Mouse (Mus musculus): ENCODE measurements around the gene AL607142.1. TPM values are rescaled to one million over a fixed set of nuclear protein-coding genes. Genes with fewer than 3 reads are reported as not detected.

Gene AL607142.1
- total RNA-seq, 2 experiments from 2014 or later: not detected

DNA sequence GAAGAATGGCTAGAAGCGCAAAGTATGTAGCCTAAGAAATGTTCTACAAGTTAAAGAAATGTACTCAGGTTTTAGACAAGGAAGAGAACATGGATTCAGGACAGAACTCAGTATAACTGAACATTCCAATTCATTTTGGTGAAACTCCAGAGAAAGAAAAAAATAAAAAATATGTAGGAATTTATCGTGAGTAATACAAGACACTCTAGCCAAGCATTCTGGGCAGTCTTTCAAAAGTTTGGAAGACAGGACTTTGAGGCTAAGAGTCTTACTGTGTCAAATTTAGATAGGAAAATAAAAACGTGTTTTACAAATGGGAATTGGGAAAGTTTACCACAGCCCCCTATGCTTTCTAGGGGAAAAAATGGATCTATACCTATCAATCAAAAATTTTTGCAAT, 18.9 kb downstream of the AL607142.1 start:
- Histone ChIP-seq H3K27ac (no peak overlapping the region), H3K4me3 (no peak overlapping the region)
- no peak for TF ChIP-seq CTCF (conservative IDR thresholded peaks at IDR 0.05)
- DNase-seq (ENCODE audit: low spot score in 2 of 2): no peak

DNA sequence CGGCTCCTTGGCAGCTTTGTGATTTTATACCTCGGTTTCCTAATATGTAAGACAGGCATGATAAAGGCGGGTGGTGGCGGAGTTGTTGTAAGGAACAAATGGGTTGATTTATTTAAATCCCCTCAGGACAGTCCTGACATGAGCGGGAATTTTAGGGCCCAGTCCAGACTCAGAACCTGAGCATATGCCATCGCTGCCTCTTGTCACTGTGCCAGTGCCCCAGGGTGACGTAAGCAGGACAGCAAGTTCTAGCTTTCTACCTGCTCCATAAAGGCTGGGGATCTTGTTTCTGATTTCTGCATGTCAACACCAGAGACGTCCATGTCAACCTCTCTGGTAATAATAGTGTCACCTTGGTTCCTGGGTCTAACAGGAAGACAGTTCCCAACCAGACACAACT, 24.7 kb downstream of the AL607142.1 start:
- Histone ChIP-seq H3K4me3 (no peak overlapping the region), H3K27ac (no peak overlapping the region)
- DNase-seq (ENCODE audit: low spot score in 2 of 2): no peak
- no peak for TF ChIP-seq CTCF (conservative IDR thresholded peaks at IDR 0.05)

DNA sequence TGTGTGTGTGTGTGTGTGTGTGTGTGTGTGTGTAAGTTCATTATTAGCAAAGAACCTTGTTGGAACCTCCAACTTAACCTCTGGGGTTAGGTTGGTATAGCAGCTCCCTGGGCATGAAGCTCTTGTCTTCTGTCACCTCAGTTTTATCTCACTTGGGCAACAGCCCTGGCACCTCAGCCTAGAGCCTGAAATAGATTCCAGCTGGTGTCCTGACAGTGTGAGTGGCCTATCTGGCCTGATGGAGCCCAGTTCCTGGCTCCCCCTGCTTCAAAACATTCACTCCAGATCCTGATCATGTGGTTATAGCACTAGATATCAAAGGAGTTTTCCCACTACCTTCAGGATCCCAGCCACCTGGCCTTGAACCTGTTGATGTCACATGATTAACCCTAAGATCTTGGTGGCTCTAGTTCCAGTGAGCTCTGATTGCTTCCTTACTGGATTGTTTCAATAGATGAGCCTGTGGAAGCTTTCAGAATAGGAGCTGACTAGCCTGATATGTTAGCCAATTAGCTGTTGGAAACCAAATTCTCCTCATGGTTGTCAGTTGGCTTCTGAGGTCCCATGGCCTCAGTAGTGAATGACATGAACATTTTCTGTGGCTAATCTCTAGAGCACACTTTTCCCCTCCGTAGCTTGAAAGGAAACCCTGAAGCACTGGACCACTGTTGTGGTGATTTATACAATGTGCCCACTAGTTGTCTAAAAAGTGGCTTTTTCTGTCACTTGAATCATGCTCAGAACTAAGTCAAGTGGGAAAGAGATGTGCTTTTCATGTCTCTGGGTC, 27.4 kb downstream of the AL607142.1 start:
- TF ChIP-seq CTCF (conservative IDR thresholded peaks at IDR 0.05): no peak

DNA sequence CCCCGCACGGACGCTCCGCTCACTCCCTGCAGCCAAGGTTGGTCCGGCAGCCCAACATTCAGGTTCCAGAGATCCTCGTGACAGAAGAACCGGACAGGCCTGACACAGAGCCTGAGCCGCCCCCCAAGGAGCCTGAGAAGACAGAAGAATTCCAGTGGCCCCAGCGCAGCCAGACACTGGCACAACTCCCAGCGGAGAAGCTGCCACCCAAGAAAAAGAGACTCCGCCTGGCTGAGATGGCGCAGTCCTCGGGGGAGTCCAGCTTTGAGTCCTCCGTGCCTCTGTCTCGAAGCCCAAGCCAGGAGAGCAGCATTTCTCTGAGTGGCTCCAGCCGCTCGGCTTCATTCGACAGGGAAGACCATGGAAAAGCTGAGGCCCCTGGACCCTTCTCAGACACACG, 32.1 kb downstream of the AL607142.1 start:
- no peak for DNase-seq (ENCODE audit: low spot score in 2 of 2)
- no peak overlapping the region for H3K27ac ChIP-seq
- no peak for TF ChIP-seq CTCF (conservative IDR thresholded peaks at IDR 0.05)

More for the DNA sequence above, 27.4 kb downstream of the AL607142.1 start:
- DNase-seq (ENCODE audit: low spot score in 2 of 2): no peak
- H3K27ac ChIP-seq: no peak overlapping the region
- H3K4me3 ChIP-seq: no peak overlapping the region

DNA sequence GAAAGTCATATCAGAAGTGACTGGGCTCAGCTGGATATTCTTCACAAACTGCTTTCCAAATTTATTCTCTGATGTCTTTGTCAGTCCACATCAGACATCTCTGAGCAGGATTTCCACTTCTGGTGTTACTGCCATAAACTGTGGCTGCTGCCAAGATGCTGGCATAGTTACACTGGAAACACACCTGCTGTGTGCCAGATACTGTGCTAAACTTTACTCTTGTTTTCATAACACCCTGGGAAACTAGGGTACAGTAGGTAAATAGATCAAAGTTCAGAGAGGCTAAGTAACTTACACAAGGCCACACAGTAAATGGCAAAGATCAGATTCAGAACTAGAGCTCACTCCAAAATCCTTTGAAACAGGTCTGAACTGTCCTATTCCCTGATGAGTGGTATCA, 36.4 kb downstream of the AL607142.1 start:
- H3K4me3 ChIP-seq: no peak overlapping the region
- TF ChIP-seq CTCF (conservative IDR thresholded peaks at IDR 0.05): no peak
- no peak overlapping the region for H3K27ac ChIP-seq
- DNase-seq (ENCODE audit: low spot score in 2 of 2): no peak

More for the DNA sequence above, 32.1 kb downstream of the AL607142.1 start:
- no peak overlapping the region for H3K4me3 ChIP-seq

DNA sequence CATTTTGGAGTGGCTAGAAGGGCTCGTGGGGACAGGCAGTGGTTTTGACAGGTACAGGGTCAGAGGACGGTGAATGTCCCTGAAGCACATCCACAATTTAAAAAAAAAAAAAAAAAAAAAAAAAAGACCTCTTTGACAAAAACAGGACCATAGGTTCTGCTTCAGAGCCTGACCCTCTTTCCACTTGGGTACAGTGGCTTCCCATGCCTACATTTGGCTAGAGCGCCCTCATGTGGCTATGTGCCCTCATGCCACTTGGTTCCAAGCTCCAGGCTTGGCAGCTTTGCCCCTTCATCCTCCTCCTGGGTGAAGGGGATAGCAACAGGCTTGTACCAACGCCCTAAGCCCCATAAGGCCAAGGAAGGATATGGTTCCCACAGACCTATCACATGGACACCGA, 39.8 kb downstream of the AL607142.1 start:
- peak; percentile 57 to 84 for DNase-seq (ENCODE audit: low spot score in 2 of 2)
- TF ChIP-seq CTCF (conservative IDR thresholded peaks at IDR 0.05): peak; percentile 85
- Histone ChIP-seq H3K4me3 (no peak overlapping the region), H3K27ac (no peak overlapping the region)

DNA sequence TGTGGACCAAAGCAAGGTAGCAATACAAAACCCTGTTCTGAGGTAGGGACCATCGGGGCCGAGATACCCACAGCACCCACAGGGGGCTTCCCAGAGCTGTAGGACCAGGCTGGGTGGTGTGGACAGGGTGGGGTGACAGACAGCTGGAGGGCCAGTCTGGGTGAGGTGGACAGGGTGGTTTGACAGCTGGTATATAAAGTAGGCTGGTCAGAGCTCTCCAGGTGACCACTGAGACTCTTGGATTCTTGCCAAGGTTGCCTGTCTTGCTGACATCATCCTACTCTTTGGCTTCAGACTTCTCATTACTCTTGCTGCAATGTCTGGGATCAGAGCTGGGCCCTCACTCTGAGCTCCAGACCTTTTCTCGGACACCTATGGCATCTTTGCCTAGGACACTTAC, 41.6 kb downstream of the AL607142.1 start:
- TF ChIP-seq CTCF (conservative IDR thresholded peaks at IDR 0.05): no peak
- no peak overlapping the region for H3K27ac ChIP-seq
- no peak overlapping the region for H3K4me3 ChIP-seq
- DNase-seq (ENCODE audit: low spot score in 2 of 2): no peak

DNA sequence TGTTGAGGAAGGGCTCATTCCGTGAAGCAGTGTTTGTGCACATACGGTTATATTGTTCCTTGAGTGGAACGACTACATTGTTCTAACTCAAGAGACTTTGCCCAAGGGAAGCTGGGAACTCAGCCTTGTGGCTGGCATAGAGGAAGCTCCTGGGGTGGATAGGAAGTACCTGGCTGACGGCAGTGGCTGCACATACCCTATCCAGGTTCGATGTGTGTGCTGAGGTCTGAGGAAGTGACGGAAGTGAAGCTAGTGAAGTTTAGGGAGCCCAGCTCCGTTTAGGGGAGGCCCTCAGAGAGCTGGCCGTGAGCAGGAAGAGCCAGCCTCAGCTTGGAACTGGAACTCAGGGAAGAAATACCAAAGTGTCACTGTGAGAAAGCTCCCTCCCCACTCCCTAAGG, 43.0 kb downstream of the AL607142.1 start:
- Histone ChIP-seq H3K27ac (no peak overlapping the region), H3K4me3 (no peak overlapping the region)
- DNase-seq (ENCODE audit: low spot score in 2 of 2): no peak
- TF ChIP-seq CTCF (conservative IDR thresholded peaks at IDR 0.05): no peak

DNA sequence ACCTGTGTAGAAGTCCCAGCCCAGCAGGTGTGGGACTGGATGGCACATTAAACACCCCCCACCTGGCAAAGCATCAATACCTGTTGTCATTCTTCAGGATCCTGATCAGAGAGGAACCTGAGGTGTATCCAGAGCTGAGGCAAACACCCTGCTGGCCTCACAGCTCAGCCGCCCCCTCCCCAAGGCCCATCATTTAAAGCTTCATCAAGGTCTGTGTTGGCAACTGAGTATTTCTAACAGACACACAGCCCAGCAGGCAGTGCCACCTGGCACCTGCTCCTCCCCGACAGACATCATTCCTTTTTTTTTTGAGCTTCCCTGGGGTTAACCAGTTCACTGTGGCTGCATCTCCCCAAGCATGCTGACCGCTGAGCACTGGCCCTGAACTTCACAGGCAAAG, 50.7 kb downstream of the AL607142.1 start:
- TF ChIP-seq CTCF (conservative IDR thresholded peaks at IDR 0.05): no peak
- DNase-seq (ENCODE audit: low spot score in 2 of 2): no peak

DNA sequence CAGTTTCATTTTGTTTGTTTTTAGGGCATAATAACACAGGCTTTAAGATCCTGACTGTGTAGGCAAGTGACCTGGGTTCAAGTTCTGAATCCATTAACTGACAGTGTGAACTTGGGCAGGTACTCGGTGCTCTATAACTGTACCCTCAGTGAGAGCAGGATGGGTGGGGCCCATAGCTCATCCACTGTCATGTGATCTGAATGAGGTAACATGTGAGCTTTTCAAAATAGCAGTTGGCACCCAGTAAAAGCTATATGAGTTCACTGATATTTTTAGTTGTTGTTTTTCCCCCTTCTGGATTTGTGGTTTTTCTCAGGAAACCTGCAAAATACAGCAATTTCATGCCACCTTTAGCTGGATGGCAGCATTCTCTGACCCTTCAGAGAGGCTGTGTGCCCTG, 51.5 kb downstream of the AL607142.1 start:
- DNase-seq (ENCODE audit: low spot score in 2 of 2): no peak
- TF ChIP-seq CTCF (conservative IDR thresholded peaks at IDR 0.05): no peak
- Histone ChIP-seq H3K27ac (peak overlapping the region; percentile 19; the same call in 1 of the 2 replicates), H3K4me3 (no peak overlapping the region)

More for the DNA sequence above, 50.7 kb downstream of the AL607142.1 start:
- H3K4me3 ChIP-seq: no peak overlapping the region
- H3K27ac ChIP-seq: no peak overlapping the region

DNA sequence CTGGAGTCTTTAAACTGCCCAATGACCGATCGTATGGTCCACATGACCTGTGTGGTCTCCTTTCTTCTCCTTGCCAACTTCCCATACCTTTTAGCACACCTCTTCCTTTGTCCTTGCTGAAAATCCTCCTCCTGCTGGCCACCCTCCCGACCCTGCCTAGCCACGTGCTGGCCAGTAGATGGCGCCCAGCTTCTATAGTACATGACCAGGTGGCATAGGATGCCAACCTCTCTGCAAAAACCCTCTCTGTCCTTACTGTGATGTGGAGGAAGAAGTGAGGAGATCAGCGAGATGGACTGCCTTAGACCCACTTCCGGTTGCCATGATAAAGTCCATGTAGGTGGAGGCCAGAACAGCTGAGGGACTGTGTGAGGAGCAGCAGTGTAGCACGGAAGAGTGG, 55.5 kb downstream of the AL607142.1 start:
- peak; percentile 91 for TF ChIP-seq CTCF (conservative IDR thresholded peaks at IDR 0.05)

DNA sequence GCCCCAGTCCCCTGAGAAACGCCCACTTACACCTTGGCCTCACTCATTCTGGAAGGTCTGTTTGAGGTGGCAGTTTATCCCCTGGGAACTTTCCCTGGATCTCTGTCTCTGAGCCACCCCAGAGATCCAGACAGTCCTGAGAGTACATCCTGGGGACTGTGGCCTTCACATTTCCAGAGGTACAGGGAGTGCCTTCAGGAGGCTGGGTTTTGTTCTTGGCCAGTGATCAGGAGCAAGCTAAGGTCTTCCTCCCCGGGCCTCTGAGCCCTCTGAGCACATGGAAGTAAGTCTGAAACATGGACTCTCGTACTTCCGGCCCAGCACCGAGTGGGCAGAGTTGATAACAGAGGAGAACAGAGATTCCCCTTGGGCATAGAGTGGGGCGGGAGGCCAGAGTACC, 59.9 kb downstream of the AL607142.1 start:
- Histone ChIP-seq H3K27ac (no peak overlapping the region), H3K4me3 (no peak overlapping the region)
- TF ChIP-seq CTCF (conservative IDR thresholded peaks at IDR 0.05): no peak
- DNase-seq (ENCODE audit: low spot score in 2 of 2): no peak

More for the DNA sequence above, 55.5 kb downstream of the AL607142.1 start:
- no peak for DNase-seq (ENCODE audit: low spot score in 2 of 2)
- H3K4me3 ChIP-seq: no peak overlapping the region
- no peak overlapping the region for H3K27ac ChIP-seq

DNA sequence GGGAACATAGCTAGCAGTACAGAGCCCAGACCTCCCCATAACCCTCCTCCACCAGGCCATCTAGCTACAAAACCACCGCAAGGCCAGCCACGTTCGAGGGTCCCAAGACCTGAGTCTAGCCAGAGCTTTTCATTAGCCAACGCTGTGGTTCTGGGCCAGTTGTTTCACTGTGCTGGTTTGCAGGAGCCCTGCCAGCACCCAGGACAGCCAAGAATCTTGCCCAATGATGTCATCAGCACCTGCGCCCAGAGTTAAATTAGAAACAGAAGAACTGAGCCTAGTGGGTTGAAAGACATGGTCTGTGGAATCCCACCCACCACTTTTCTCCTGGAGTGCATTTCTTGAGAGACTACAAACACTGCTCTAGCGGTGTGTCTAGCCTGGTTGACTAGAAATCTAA, 61.3 kb downstream of the AL607142.1 start:
- no peak overlapping the region for H3K4me3 ChIP-seq
- H3K27ac ChIP-seq: no peak overlapping the region
- TF ChIP-seq CTCF (conservative IDR thresholded peaks at IDR 0.05): no peak
- no peak for DNase-seq (ENCODE audit: low spot score in 2 of 2)

DNA sequence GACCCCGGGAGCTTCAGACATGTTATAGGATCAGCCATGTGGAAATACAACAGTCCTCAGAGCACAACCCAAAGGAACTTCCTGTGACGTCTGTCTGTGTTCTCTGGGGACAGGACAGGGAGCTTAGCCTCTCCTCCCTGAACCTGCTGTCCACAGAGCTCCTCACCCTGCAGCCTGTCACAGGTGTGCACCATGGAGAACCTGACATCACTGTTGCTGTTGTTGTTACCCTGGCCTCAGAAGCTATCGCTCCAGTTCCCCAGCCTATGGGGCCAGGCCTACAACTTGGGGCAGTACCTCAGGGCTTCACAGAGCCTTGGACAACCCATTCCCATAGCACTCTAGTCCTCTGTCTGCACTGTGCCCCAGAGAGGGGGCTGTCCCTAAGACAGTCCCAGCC, 62.5 kb downstream of the AL607142.1 start:
- Histone ChIP-seq H3K27ac (0 out of 2 replicates have a peak overlapping the region, but pooled peaks have one; percentile 14), H3K4me3 (no peak overlapping the region)
- no peak for TF ChIP-seq CTCF (conservative IDR thresholded peaks at IDR 0.05)
- DNase-seq (ENCODE audit: low spot score in 2 of 2): no peak

All from layer of hippocampus, adult 2 months (tissue).